Mouse (Mus musculus): ENCODE measurements around the gene Lrrc4c.

DNA sequence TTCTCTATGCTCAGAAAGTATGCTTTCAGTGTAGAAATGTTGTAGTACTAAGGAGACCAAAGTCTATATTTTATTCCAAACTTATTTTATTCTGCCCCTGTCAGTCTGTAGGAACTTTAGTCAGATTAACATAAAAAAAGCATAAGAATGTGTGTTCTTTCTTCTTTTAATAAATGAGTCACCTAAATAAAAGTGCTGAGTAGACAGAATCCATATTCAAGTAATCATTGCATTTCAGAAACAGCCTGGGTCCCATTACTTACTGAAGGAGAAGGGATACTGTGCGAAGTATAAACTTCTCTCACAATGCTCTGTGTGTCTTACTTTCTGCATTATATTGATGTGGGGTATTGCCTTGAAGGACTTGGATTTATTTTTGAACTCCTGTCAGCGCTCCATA lies 255.8 kb downstream of the Lrrc4c start:
- TF ChIP-seq MAFK (IDR thresholded peaks at IDR 0.05; ENCODE audit: insufficient read depth, low read depth, low read length) (peak; percentile 90), HCFC1 (IDR thresholded peaks at IDR 0.05; ENCODE audit: borderline replicate concordance, insufficient read depth, low read length) (no peak), ZNF384 (IDR thresholded peaks at IDR 0.05; ENCODE audit: low read depth, low read length) (no peak), ZC3H11A (IDR thresholded peaks at IDR 0.05; ENCODE audit: borderline replicate concordance, low read depth, low read length) (no peak), CHD2 (IDR thresholded peaks at IDR 0.05; ENCODE audit: low read depth, low read length) (no peak)

All from ES-E14 (cell line).